Mouse (Mus musculus): ENCODE results near the gene Fbln5. TPM values are rescaled to one million over a fixed set of nuclear protein-coding genes. Genes with fewer than 3 reads are reported as not detected.

The Fbln5 gene
- 0.19 and 1.3 TPM in 2 replicates for polyA plus RNA-seq (2012; ENCODE audit: low replicate concordance)

GRCm38 (mm10) chr12:101818608-101819370 lies at the start of gene Fbln5:
Gene Fbln5, minus strand, starts transcription at chr12:101819055.

GRCm38 (mm10) chr12:101718054-101718754 lies 100.7 kb downstream of the Fbln5 start, which contains the start of gene Tc2n:
Gene Tc2n, minus strand, starts transcription at chr12:101718523.

Other genes starting within 250 kb of the Fbln5 start
- not detected in 2 replicates for gene Tc2n, start 100.5 kb downstream of the Fbln5 start, polyA plus RNA-seq (2012; ENCODE audit: low replicate concordance)
- 3.0 and 6.1 TPM in 2 replicates for gene Trip11, start 94.2 kb upstream of the Fbln5 start, polyA plus RNA-seq (2012; ENCODE audit: low replicate concordance)
- 0.23 and 1.0 TPM in 2 replicates for gene Atxn3, start 139.2 kb upstream of the Fbln5 start, polyA plus RNA-seq (2012; ENCODE audit: low replicate concordance)
- gene Cpsf2, start 156.9 kb upstream of the Fbln5 start, polyA plus RNA-seq (2012; ENCODE audit: low replicate concordance), result 16.4 and 20.5 TPM in 2 replicates